Mouse (Mus musculus) ES-E14 (cell line): ENCODE results near the gene Gm20905.
"Not testable (repeated sequence)": the region's sequence is repeated elsewhere in the genome, so short reads cannot be mapped to it uniquely, and the experiment has no call there.

ENCODE experiments used
- CHD2 ChIP-seq: IDR thresholded peaks from 2 replicates; pipeline ENCODE4 v1.6.1; 2014; ENCODE audit warnings: mild to moderate bottlenecking, low read depth, low read length, inconsistent platforms
- ZNF384 ChIP-seq: IDR thresholded peaks from 2 replicates; pipeline ENCODE4 v1.6.1; 2012; ENCODE audit warnings: low read depth, low read length, inconsistent platforms

DNA sequence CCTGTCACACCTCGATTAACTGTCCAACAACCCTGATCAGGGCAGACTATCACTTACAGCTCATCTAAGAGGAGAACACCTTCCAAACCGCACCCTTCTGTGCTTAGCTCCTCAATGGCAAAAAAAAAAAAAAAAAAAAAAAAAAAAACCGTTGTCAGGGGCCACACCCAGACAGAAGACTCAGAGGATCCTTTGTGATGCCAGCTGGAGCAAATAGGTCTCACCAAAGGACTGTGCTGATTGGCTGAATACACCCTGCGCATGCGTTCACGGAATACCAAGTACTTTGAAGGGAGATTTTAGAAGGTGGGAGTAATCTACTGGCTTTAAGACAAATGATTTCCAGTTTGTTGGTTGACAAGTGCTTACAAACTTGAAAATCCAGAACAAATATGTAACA is at the start of gene Gm20905:
- not testable (repeated sequence) for TF ChIP-seq CHD2, ZNF384
